Mouse (Mus musculus) subcutaneous adipose tissue, adult 2 months (tissue): Measurements from ENCODE around the gene Barx1. TPM values are rescaled to one million over a fixed set of nuclear protein-coding genes. Genes with fewer than 3 reads are reported as not detected.

Source experiments
- polyA plus RNA-seq: library from polyadenylated mRNA; depleted of rRNA; stranded (reverse); fragments of >200 nt; gene quantifications from 2 replicates; pipeline ENCODE4 v1.2.3, GENCODE M21; 2012; ENCODE audit warnings: low replicate concordance; rRNA removed

The Barx1 gene
- not detected in 2 replicates for polyA plus RNA-seq

GRCm38 (mm10) chr13:48662431-48663143, at the start of gene Barx1:
Gene Barx1 (plus strand): TSS chr13:48662998.

GRCm38 (mm10) chr13:48625433-48626184, 37.2 kb upstream of the Barx1 start, which contains the start of gene Ptpdc1:
Gene Ptpdc1 (minus strand): TSS chr13:48625664.

Other genes starting within 250 kb of the Barx1 start
- 8.8 and 11.2 TPM in 2 replicates for gene Zfp169, start 149.5 kb upstream of the Barx1 start, polyA plus RNA-seq
- gene A830005F24Rik, start 149.4 kb upstream of the Barx1 start, polyA plus RNA-seq: not detected in 2 replicates
- 3.1 and 6.7 TPM in 2 replicates for gene Ptpdc1, start 37.3 kb upstream of the Barx1 start, polyA plus RNA-seq
- 15.0 and 21.2 TPM in 2 replicates for gene Phf2, start 208.1 kb downstream of the Barx1 start, polyA plus RNA-seq